In genomic region chr12:116152866-116153428, GRCm38 (mm10) we compare ENCODE assay signal across 24 mouse cellular contexts.
A peak's percentile ranks its signal among the peaks of the same experiment; 100 is the strongest.
DNase-seq lines count a peak whose midpoint lies in the region; ATAC-seq and TF ChIP-seq lines count a peak whose summit lies in the region.
"Had no signal": no experiment of that assay in that cellular context is flagged by ENCODE, and none has a peak within 500 bp of the region (broad histone marks: within the 10 kb centered on the region; RNA-seq: fewer than 3 reads in every experiment).

No protein-coding gene starts in this region.

- no peak for ATAC-seq in heart, embryonic 12.5 days (ENCODE audit: insufficient number of reproducible peaks, low FRiP score)
- ATAC-seq in Patski, result peak; percentile 89

- TF ChIP-seq CTCF in Patski (IDR thresholded peaks at IDR 0.05), result no peak

- no peaks in the 10 kb centered on the region for H3K4me1 ChIP-seq in heart, embryonic 12.5 days (replicated peaks)
- H3K4me1 ChIP-seq: heart, embryonic 10.5 days; liver, embryonic 13.5 days; midbrain, embryonic 12.5 days; neural tube, embryonic 12.5 days had no signal

- WGBS in heart, embryonic 12.5 days, result 80% methylated on average over 9 of the region's 9 CpGs

- POLR2A ChIA-PET in Patski (lab: Charles Lee), result no interaction called here

- H3K4me2 ChIP-seq in heart, embryonic 12.5 days, result no peak overlapping the region
- H3K4me2 ChIP-seq: liver, embryonic 13.5 days; midbrain, embryonic 12.5 days; neural tube, embryonic 12.5 days had no signal

- H3K9ac ChIP-seq in heart, embryonic 12.5 days, result no peak overlapping the region
- H3K9ac ChIP-seq: liver, embryonic 13.5 days; midbrain, embryonic 12.5 days; neural tube, embryonic 12.5 days had no signal

- in situ Hi-C loops in Patski (cut with MboI; ENCODE audit: low pct_unique_long_range_greater_than_20kb), result no loop called here

- peak; percentile 44 for DNase-seq in heart, adult 11 months
- peak; percentile 30 for DNase-seq in Patski (ENCODE audit: low read depth, low spot score)
- DNase-seq in cerebellum, adult 18-20 months, result peak; percentile 42 to 44
- DNase-seq in retina, embryonic 14.5 days (ENCODE audit: low spot score), result peak; percentile 65
- no peak for DNase-seq in c-Kit-positive CD71-positive TER-119-positive erythroid progenitor cells, embryonic 14.5 days (ENCODE audit: low spot score)
- DNase-seq in urinary bladder, postnatal 4 days (ENCODE audit: low spot score in 2 of 2), result no peak
- DNase-seq: adrenal gland, postnatal 25 days; B cell, adult 2 months; kidney, adult 18-20 months; kidney, postnatal 4 days; liver, embryonic 13.5 days; lung, adult 2 months; lung, postnatal 14 days; right cerebral cortex, adult 18-20 months; right cerebral cortex, postnatal 4 days; thymus, postnatal 25 days had no signal

- H3K9me3 ChIP-seq in heart, embryonic 12.5 days (replicated peaks), result peaks cover 9% of the 10 kb centered on the region; the same call in 1 of the 2 replicates
- H3K9me3 ChIP-seq: G1E; heart, embryonic 10.5 days; liver, embryonic 13.5 days; midbrain, embryonic 12.5 days; neural tube, embryonic 12.5 days had no signal

- CTCF ChIA-PET in Patski (lab: Charles Lee), result interaction anchor here (0.9 to 1.4 kb wide), 2 partner anchors 39 to 50 kb away, joined by 3 read pairs; no protein-coding TSS in a partner anchor

- H3K36me3 ChIP-seq in heart, embryonic 12.5 days, result no peaks in the 10 kb centered on the region
- H3K36me3 ChIP-seq: forebrain, embryonic 10.5 days; G1E; heart, embryonic 10.5 days; liver, embryonic 13.5 days; midbrain, embryonic 12.5 days; neural tube, embryonic 12.5 days had no signal

- H3K27ac ChIP-seq in heart, embryonic 12.5 days (ENCODE audit: poor library complexity, severe bottlenecking), result no peak overlapping the region
- H3K27ac ChIP-seq: forebrain, embryonic 10.5 days; heart, embryonic 10.5 days; left cerebral cortex, adult 2 months; liver, embryonic 13.5 days; midbrain, embryonic 12.5 days; neural tube, embryonic 12.5 days had no signal

- H3K27me3 ChIP-seq in heart, embryonic 12.5 days (replicated peaks), result no peaks in the 10 kb centered on the region
- peaks cover 5% of the 10 kb centered on the region for H3K27me3 ChIP-seq in Patski
- H3K27me3 ChIP-seq: CH12.LX; liver, embryonic 13.5 days; midbrain, embryonic 12.5 days; neural tube, embryonic 12.5 days had no signal

- no peak overlapping the region for H3K4me3 ChIP-seq in heart, embryonic 12.5 days
- H3K4me3 ChIP-seq: forebrain, embryonic 10.5 days; heart, embryonic 10.5 days; left cerebral cortex, adult 2 months; liver, embryonic 13.5 days; midbrain, embryonic 12.5 days; neural tube, embryonic 12.5 days had no signal

Comparison
In these comparisons a context has a peak if more than half of its experiments do, and no peak if none do; other contexts are left out.
1. DNase-seq: peak in heart, adult 11 months (single experiment), Patski (single experiment), cerebellum, adult 18-20 months (2 of 2) and retina, embryonic 14.5 days (single experiment); none in c-Kit-positive CD71-positive TER-119-positive erythroid progenitor cells, embryonic 14.5 days (single experiment) and urinary bladder, postnatal 4 days (0 of 2).